Mouse (Mus musculus) MEL (cell line): ENCODE measurements around the gene C1rl.

Experiments used
- EP300 ChIP-seq, 2 experiments: IDR thresholded peaks; 2 replicates each; pipeline ENCODE4 v1.6.1; 2011; ENCODE audit warnings: improper control_type of control experiment in 2 of 2, low read length in 2 of 2, low read depth in 1 of 2, mild to moderate bottlenecking in 1 of 2
- HCFC1 ChIP-seq: IDR thresholded peaks from 2 replicates; pipeline ENCODE4 v1.6.1; 2012; ENCODE audit warnings: low read depth, mild to moderate bottlenecking, inconsistent platforms, low read length, improper control_type of control experiment, moderate library complexity
- MAX ChIP-seq: IDR thresholded peaks from 2 replicates; pipeline ENCODE4 v1.6.1; 2011; ENCODE audit warnings: low read length, improper control_type of control experiment
- POLR2A ChIP-seq, 2 experiments: IDR thresholded peaks; 2 replicates each; pipeline ENCODE4 v1.6.1; 2011 to 2012; ENCODE audit warnings: low read length in 2 of 2, mild to moderate bottlenecking in 2 of 2, control low read depth in 1 of 2, improper control_type of control experiment in 1 of 2, low read depth in 1 of 2, moderate library complexity in 1 of 2; ENCODE audit not compliant: control insufficient read depth in 1 of 2, insufficient read depth in 1 of 2, poor library complexity in 1 of 2
- USF1 ChIP-seq: IDR thresholded peaks from 2 replicates; pipeline ENCODE4 v1.6.1; 2014; ENCODE audit warnings: low read depth, mild to moderate bottlenecking, inconsistent platforms, low read length, improper control_type of control experiment, moderate library complexity

DNA sequence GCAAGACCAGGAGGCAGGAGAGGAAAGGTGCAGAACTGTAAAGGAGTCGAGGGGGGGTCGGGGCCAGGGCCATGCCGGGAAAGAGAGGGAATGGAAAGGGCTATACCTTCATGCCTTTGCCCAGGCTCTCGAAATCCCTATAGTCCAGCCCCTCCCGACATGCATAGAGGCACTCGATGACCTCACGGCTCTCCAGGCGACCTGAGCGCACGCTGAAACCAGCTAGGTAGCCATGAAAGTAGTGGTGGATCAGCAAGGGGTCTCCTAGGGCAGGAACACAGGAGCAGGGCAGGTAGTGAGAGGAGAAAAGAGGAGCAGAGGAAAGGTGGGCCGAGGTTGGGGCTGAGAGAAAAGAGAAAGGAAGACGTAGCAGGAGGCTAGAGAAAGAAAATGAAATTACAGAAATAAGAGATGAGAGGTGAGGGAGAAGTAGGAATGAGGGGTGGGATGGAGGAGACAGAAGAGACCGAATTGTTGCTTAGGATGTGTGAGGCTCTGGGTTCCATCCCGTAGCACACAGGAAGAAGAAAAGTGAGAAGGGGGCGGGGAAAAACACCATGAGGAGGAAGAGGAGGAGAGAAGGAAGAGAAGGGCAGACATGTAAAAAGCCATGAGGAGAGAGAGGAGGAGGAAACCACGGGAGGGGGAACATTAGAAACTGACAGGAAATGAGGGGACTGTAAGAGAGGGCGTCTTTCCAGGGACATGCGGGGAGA, 43.1 kb upstream of the C1rl start:
- TF ChIP-seq POLR2A (IDR thresholded peaks at IDR 0.05; ENCODE audit: control insufficient read depth in 1 of 2, insufficient read depth in 1 of 2, low read depth in 1 of 2, low read length in 2 of 2, poor library complexity in 1 of 2), result no peak
- no peak for TF ChIP-seq MAX
- no peak for TF ChIP-seq EP300 (IDR thresholded peaks at IDR 0.05; ENCODE audit: low read depth in 1 of 2, low read length in 2 of 2)
- TF ChIP-seq HCFC1, result no peak
- no peak for TF ChIP-seq USF1
